Mouse (Mus musculus): Measurements from ENCODE around the gene Kmt2e. TPM values are rescaled to one million over a fixed set of nuclear protein-coding genes. Genes with fewer than 3 reads are reported as not detected.

Kmt2e gene
- polyA plus RNA-seq, 2 experiments, result 37.3 to 87.2 TPM

- ATAC-seq (ENCODE audit: low FRiP score, low read depth), result no peak
- WGBS, result 76% methylated on average over 2 of the region's 2 CpGs
- no peak for DNase-seq (ENCODE audit: low spot score)
- H3K9me3 ChIP-seq (ENCODE audit: control insufficient read depth, low read length), result no peaks in the 10 kb centered on the region
- H3K4me1 ChIP-seq (ENCODE audit: control insufficient read depth, insufficient read depth, low read length), result peaks cover 36% of the 10 kb centered on the region
- no peak overlapping the region for H3K4me2 ChIP-seq (replicated peaks; ENCODE audit: low read depth, low read length, severe bottlenecking)
- no peak for TF ChIP-seq POLR2A (IDR thresholded peaks at IDR 0.05; ENCODE audit: borderline replicate concordance, extremely low read depth, insufficient read depth, insufficient read length)
- H3K27ac ChIP-seq (replicated peaks; ENCODE audit: low read depth, low read length), result no peak overlapping the region
- no peak overlapping the region for H3K9ac ChIP-seq (ENCODE audit: low read depth, low read length, severe bottlenecking)
- no peak overlapping the region for H3K4me3 ChIP-seq (replicated peaks; ENCODE audit: low read length)
- H3K27me3 ChIP-seq (ENCODE audit: control insufficient read depth, insufficient read depth, low read length), result no peaks in the 10 kb centered on the region
- peaks cover 32% of the 10 kb centered on the region for H3K36me3 ChIP-seq (ENCODE audit: control insufficient read depth, insufficient read depth, low read length)
These were observed 23.5 kb upstream of the Kmt2e start for GRCm38 (mm10) chr5:23410718-23411101.

GRCm38 (mm10) chr5:23411640-23412039, 22.6 kb upstream of the Kmt2e start:
- no peak for DNase-seq (ENCODE audit: low spot score)
- H3K27me3 ChIP-seq (ENCODE audit: control insufficient read depth, insufficient read depth, low read length), result no peaks in the 10 kb centered on the region
- TF ChIP-seq POLR2A (IDR thresholded peaks at IDR 0.05; ENCODE audit: borderline replicate concordance, extremely low read depth, insufficient read depth, insufficient read length), result no peak
- no peaks in the 10 kb centered on the region for H3K9me3 ChIP-seq (ENCODE audit: control insufficient read depth, low read length)
- H3K4me3 ChIP-seq (replicated peaks; ENCODE audit: low read length), result no peak overlapping the region
- H3K9ac ChIP-seq (ENCODE audit: low read depth, low read length, severe bottlenecking), result no peak overlapping the region
- peaks cover 32% of the 10 kb centered on the region for H3K36me3 ChIP-seq (ENCODE audit: control insufficient read depth, insufficient read depth, low read length)
- H3K27ac ChIP-seq (replicated peaks; ENCODE audit: low read depth, low read length), result no peak overlapping the region
- H3K4me1 ChIP-seq (ENCODE audit: control insufficient read depth, insufficient read depth, low read length), result peaks cover 39% of the 10 kb centered on the region
- no peak for ATAC-seq (ENCODE audit: low FRiP score, low read depth)
- no peak overlapping the region for H3K4me2 ChIP-seq (replicated peaks; ENCODE audit: low read depth, low read length, severe bottlenecking)
- WGBS, result 79% methylated on average over 10 of the region's 10 CpGs

- no peak overlapping the region for H3K27ac ChIP-seq (replicated peaks; ENCODE audit: low read depth, low read length)
- DNase-seq (ENCODE audit: low spot score) (no peak), ATAC-seq (ENCODE audit: low FRiP score, low read depth) (no peak)
- H3K4me2 ChIP-seq (replicated peaks; ENCODE audit: low read depth, low read length, severe bottlenecking), result no peak overlapping the region
- peaks cover 39% of the 10 kb centered on the region for H3K4me1 ChIP-seq (ENCODE audit: control insufficient read depth, insufficient read depth, low read length)
- no peaks in the 10 kb centered on the region for H3K9me3 ChIP-seq (ENCODE audit: control insufficient read depth, low read length)
- H3K9ac ChIP-seq (ENCODE audit: low read depth, low read length, severe bottlenecking), result no peak overlapping the region
- TF ChIP-seq POLR2A (IDR thresholded peaks at IDR 0.05; ENCODE audit: borderline replicate concordance, extremely low read depth, insufficient read depth, insufficient read length), result no peak
- H3K4me3 ChIP-seq (replicated peaks; ENCODE audit: low read length), result no peak overlapping the region
- WGBS, result 77% methylated on average over 5 of the region's 5 CpGs
- H3K36me3 ChIP-seq (ENCODE audit: control insufficient read depth, insufficient read depth, low read length), result peaks cover 32% of the 10 kb centered on the region
- H3K27me3 ChIP-seq (ENCODE audit: control insufficient read depth, insufficient read depth, low read length), result no peaks in the 10 kb centered on the region
These were observed 21.8 kb upstream of the Kmt2e start for GRCm38 (mm10) chr5:23412247-23412948.

GRCm38 (mm10) chr5:23413058-23413457, 21.2 kb upstream of the Kmt2e start:
- H3K4me2 ChIP-seq (replicated peaks; ENCODE audit: low read depth, low read length, severe bottlenecking), result no peak overlapping the region
- peaks cover 32% of the 10 kb centered on the region for H3K36me3 ChIP-seq (ENCODE audit: control insufficient read depth, insufficient read depth, low read length)
- ATAC-seq (ENCODE audit: low FRiP score, low read depth) (no peak), DNase-seq (ENCODE audit: low spot score) (no peak)
- H3K4me1 ChIP-seq (ENCODE audit: control insufficient read depth, insufficient read depth, low read length), result peaks cover 44% of the 10 kb centered on the region
- no peaks in the 10 kb centered on the region for H3K9me3 ChIP-seq (ENCODE audit: control insufficient read depth, low read length)
- 0 out of 2 replicates have a peak overlapping the region, but pooled peaks have one; percentile 44 for H3K27ac ChIP-seq (replicated peaks; ENCODE audit: low read depth, low read length)
- no peak overlapping the region for H3K9ac ChIP-seq (ENCODE audit: low read depth, low read length, severe bottlenecking)
- no peak overlapping the region for H3K4me3 ChIP-seq (replicated peaks; ENCODE audit: low read length)
- H3K27me3 ChIP-seq (ENCODE audit: control insufficient read depth, insufficient read depth, low read length), result no peaks in the 10 kb centered on the region
- TF ChIP-seq POLR2A (IDR thresholded peaks at IDR 0.05; ENCODE audit: borderline replicate concordance, extremely low read depth, insufficient read depth, insufficient read length), result no peak
- WGBS, result 38% methylated on average over 4 of the region's 4 CpGs

- ATAC-seq (ENCODE audit: low FRiP score, low read depth), result no peak
- peaks cover 46% of the 10 kb centered on the region for H3K4me1 ChIP-seq (ENCODE audit: control insufficient read depth, insufficient read depth, low read length)
These were observed 20.4 kb upstream of the Kmt2e start for GRCm38 (mm10) chr5:23413575-23414470.

More at GRCm38 (mm10) chr5:23413575-23414470, 20.4 kb upstream of the Kmt2e start:
- Histone ChIP-seq H3K4me3 (replicated peaks; ENCODE audit: low read length) (no peak overlapping the region), H3K4me2 (replicated peaks; ENCODE audit: low read depth, low read length, severe bottlenecking) (no peak overlapping the region), H3K9me3 (ENCODE audit: control insufficient read depth, low read length) (no peaks in the 10 kb centered on the region), H3K9ac (ENCODE audit: low read depth, low read length, severe bottlenecking) (no peak overlapping the region), H3K27ac (replicated peaks; ENCODE audit: low read depth, low read length) (peak overlapping the region; percentile 44; the same call in 1 of the 2 replicates), H3K27me3 (ENCODE audit: control insufficient read depth, insufficient read depth, low read length) (no peaks in the 10 kb centered on the region), H3K36me3 (ENCODE audit: control insufficient read depth, insufficient read depth, low read length) (peaks cover 30% of the 10 kb centered on the region)
- DNase-seq (ENCODE audit: low spot score), result peak; percentile 32
- TF ChIP-seq POLR2A (IDR thresholded peaks at IDR 0.05; ENCODE audit: borderline replicate concordance, extremely low read depth, insufficient read depth, insufficient read length), result no peak
- WGBS, result 44% methylated on average over 12 of the region's 12 CpGs

Data from limb, embryonic 14.5 days (tissue).